Comparison of ENCODE assay signal across 8 mouse cellular contexts in genomic region chr16:32876831-32877230, GRCm38 (mm10). TPM values are rescaled to one million over a fixed set of nuclear protein-coding genes. Genes with fewer than 3 reads are reported as not detected.
A peak's percentile ranks its signal among the peaks of the same experiment; 100 is the strongest.
DNase-seq lines count a peak whose midpoint lies in the region; ATAC-seq lines count a peak whose summit lies in the region.

No protein-coding gene starts in this region.

- H3K27ac ChIP-seq in forebrain, embryonic 15.5 days (replicated peaks): peak overlapping the region; percentile 86; the same call in 1 of the 2 replicates
- H3K27ac ChIP-seq in liver, embryonic 13.5 days: no peak overlapping the region

- H3K36me3 ChIP-seq in forebrain, embryonic 15.5 days: no peaks in the 10 kb centered on the region
- no peaks in the 10 kb centered on the region for H3K36me3 ChIP-seq in liver, embryonic 13.5 days

- H3K9me3 ChIP-seq in forebrain, embryonic 15.5 days: no peaks in the 10 kb centered on the region
- H3K9me3 ChIP-seq in liver, embryonic 13.5 days (replicated peaks): no peaks in the 10 kb centered on the region

- H3K4me2 ChIP-seq in forebrain, embryonic 15.5 days (replicated peaks): peak overlapping the region; percentile 49
- H3K4me2 ChIP-seq in liver, embryonic 13.5 days: peak overlapping the region; percentile 98

- no peak for ATAC-seq in forebrain, embryonic 15.5 days (replicated peaks)
- ATAC-seq in liver, embryonic 13.5 days (ENCODE audit: low read depth): no peak

- H3K4me3 ChIP-seq in forebrain, embryonic 15.5 days: peak overlapping the region; percentile 75
- H3K4me3 ChIP-seq in liver, embryonic 13.5 days (replicated peaks): peak overlapping the region; percentile 80

- DNase-seq in embryo, embryonic 10.5 days (ENCODE audit: low spot score): peak; percentile 10
- no peak for DNase-seq in embryo, embryonic 9.5 days (ENCODE audit: extremely low spot score)
- peak; percentile 42 for DNase-seq in 3T3-L1 (ENCODE audit: low read depth, low spot score)
- DNase-seq in liver, embryonic 13.5 days: no peak
- DNase-seq in urinary bladder, postnatal 4 days (ENCODE audit: low spot score in 2 of 2): no peak
- no peak for DNase-seq in testis, postnatal 14 days (ENCODE audit: low spot score)
- DNase-seq in right cerebral cortex, adult 2 months (ENCODE audit: low spot score in 2 of 2): no peak

- peak overlapping the region; percentile 81 for H3K9ac ChIP-seq in forebrain, embryonic 15.5 days (replicated peaks)
- H3K9ac ChIP-seq in liver, embryonic 13.5 days: peak overlapping the region; percentile 86

- H3K4me1 ChIP-seq in forebrain, embryonic 15.5 days: peaks cover 28% of the 10 kb centered on the region
- peaks cover 28% of the 10 kb centered on the region for H3K4me1 ChIP-seq in liver, embryonic 13.5 days (replicated peaks)

- no peaks in the 10 kb centered on the region for H3K27me3 ChIP-seq in forebrain, embryonic 15.5 days
- no peaks in the 10 kb centered on the region for H3K27me3 ChIP-seq in liver, embryonic 13.5 days

- WGBS in forebrain, embryonic 15.5 days: 32% methylated on average over 9 of the region's 9 CpGs
- 32% methylated on average over 9 of the region's 9 CpGs for WGBS in liver, embryonic 13.5 days (ENCODE audit: insufficient replicate concordance)

RNA-seq across cellular contexts. Expression of gene Fyttd1, which starts 0.5 kb away (rescaled TPM):
- 110 and 122 TPM in 2 replicates for polyA plus RNA-seq in forebrain, embryonic 15.5 days (2015; fragmentation: Nextera tagmentation; extraction: Ambion mirVana)
- 34.0 and 42.4 TPM in 2 replicates for polyA plus RNA-seq in liver, embryonic 13.5 days (2015; fragmentation: Nextera tagmentation; extraction: Ambion mirVana)

RNA-seq across cellular contexts. Expression of gene Rubcn, which starts 0.7 kb away (rescaled TPM):
- polyA plus RNA-seq in forebrain, embryonic 15.5 days (2015; fragmentation: Nextera tagmentation; extraction: Ambion mirVana): 32.3 and 33.7 TPM in 2 replicates
- 4.3 and 5.2 TPM in 2 replicates for polyA plus RNA-seq in liver, embryonic 13.5 days (2015; fragmentation: Nextera tagmentation; extraction: Ambion mirVana)

RNA-seq across cellular contexts. Expression of gene Lrch3, which starts 37.1 kb away (rescaled TPM):
- 36.5 and 39.4 TPM in 2 replicates for polyA plus RNA-seq in forebrain, embryonic 15.5 days (2015; fragmentation: Nextera tagmentation; extraction: Ambion mirVana)
- polyA plus RNA-seq in liver, embryonic 13.5 days (2015; fragmentation: Nextera tagmentation; extraction: Ambion mirVana): 6.2 and 6.7 TPM in 2 replicates

Comparison
In these comparisons a context has a peak if more than half of its experiments do, and no peak if none do; other contexts are left out.
1. DNase-seq: peak in embryo, embryonic 10.5 days (single experiment) and 3T3-L1 (single experiment); none in embryo, embryonic 9.5 days (single experiment), liver, embryonic 13.5 days (single experiment), urinary bladder, postnatal 4 days (0 of 2), testis, postnatal 14 days (single experiment) and right cerebral cortex, adult 2 months (0 of 2).